Mouse (Mus musculus): ENCODE data around the gene Pon3. TPM values are rescaled to one million over a fixed set of nuclear protein-coding genes. Genes with fewer than 3 reads are reported as not detected.
"Not testable (repeated sequence)": the region's sequence is repeated elsewhere in the genome, so short reads cannot be mapped to it uniquely, and the experiment has no call there.

Gene Pon3
- polyA plus RNA-seq, 1 experiment from 2014 or later = 4.1 TPM

DNA sequence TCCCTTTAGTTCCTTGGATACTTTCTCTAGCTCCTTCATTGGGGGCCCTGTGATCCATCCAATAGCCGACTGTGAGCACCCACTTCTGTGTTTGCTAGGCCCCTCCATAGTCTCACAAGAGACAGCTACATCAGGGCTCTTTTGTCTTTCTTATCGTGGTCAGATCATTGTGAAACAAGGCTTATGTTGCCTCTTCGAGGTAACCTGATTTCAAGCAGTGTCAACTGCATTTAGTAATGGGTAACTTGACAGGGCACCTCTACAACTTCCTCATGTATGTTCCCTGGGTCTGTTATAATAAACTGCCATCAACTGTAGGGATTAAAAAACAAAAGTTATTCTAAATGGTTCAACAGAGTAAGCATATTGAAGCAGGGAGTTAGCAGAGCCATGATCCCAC is 21.5 kb downstream of the Pon3 start:
- H3K9me3 ChIP-seq (replicated peaks; ENCODE audit: control insufficient read depth, low read length) = no peaks in the 10 kb centered on the region
- H3K4me2 ChIP-seq (ENCODE audit: low read length) = no peak overlapping the region
- H3K9ac ChIP-seq (ENCODE audit: low read length) = no peak overlapping the region
- no peak overlapping the region for H3K4me3 ChIP-seq (ENCODE audit: low read depth, low read length)
- H3K4me1 ChIP-seq (ENCODE audit: control insufficient read depth, insufficient read depth, low read length) = no peaks in the 10 kb centered on the region
- DNase-seq (ENCODE audit: low spot score) (no peak), ATAC-seq (no peak)
- WGBS = 80% methylated on average over 3 of the region's 3 CpGs
- H3K27ac ChIP-seq (ENCODE audit: low read depth, low read length) = no peak overlapping the region
- no peaks in the 10 kb centered on the region for H3K27me3 ChIP-seq (replicated peaks; ENCODE audit: control insufficient read depth, insufficient read depth, low read length)
- no peaks in the 10 kb centered on the region for H3K36me3 ChIP-seq (ENCODE audit: control insufficient read depth, insufficient read depth, low read length)

DNA sequence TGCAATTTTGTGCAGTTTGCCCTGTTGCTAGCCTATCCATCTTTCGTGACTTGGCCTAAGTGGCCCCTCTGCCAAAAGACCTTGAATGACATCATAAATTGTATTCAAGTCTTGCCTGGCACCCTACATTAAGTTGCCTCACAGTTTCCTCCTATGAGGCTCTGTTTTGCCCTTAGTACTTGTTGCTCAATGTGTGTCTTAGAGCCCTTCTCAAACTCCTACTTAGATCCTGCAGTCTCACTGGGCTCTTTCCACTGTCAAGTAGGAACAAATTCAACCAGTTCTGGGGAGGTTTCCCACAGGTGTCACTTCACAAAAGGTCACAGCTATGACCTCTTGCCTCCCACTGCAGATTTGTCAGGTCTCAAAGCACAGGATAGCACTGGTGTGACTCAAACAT is 22.3 kb downstream of the Pon3 start:
- Histone ChIP-seq H3K9me3 (replicated peaks; ENCODE audit: control insufficient read depth, low read length) (no peaks in the 10 kb centered on the region), H3K4me3 (ENCODE audit: low read depth, low read length) (no peak overlapping the region), H3K27ac (ENCODE audit: low read depth, low read length) (no peak overlapping the region), H3K4me2 (ENCODE audit: low read length) (no peak overlapping the region), H3K36me3 (ENCODE audit: control insufficient read depth, insufficient read depth, low read length) (no peaks in the 10 kb centered on the region), H3K4me1 (ENCODE audit: control insufficient read depth, insufficient read depth, low read length) (no peaks in the 10 kb centered on the region), H3K9ac (ENCODE audit: low read length) (no peak overlapping the region), H3K27me3 (replicated peaks; ENCODE audit: control insufficient read depth, insufficient read depth, low read length) (no peaks in the 10 kb centered on the region)
- ATAC-seq (no peak), DNase-seq (ENCODE audit: low spot score) (no peak)
- WGBS = 91% methylated on average over 1 of the region's 1 CpGs

DNA sequence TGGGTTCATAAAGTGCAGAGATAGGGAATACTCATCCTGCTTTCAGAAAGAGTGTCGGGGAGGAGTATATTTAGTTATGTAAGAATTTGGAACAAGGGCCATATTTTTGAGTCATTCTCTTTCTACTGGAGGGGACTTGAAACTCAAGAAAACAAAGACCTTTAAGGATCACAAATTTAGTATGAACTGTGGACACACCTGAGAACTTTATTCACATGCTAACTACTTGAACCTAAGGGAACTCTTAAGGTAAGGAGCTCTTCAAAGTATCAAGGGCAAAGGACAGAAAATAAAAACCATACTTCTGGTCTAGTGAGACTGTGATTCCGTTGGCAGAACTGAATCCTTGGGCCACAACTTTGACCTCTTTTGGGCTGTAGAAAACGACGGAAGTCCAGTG is 24.1 kb downstream of the Pon3 start:
- Histone ChIP-seq H3K9ac (ENCODE audit: low read length) (no peak overlapping the region), H3K4me3 (ENCODE audit: low read depth, low read length) (no peak overlapping the region), H3K4me1 (ENCODE audit: control insufficient read depth, insufficient read depth, low read length) (no peaks in the 10 kb centered on the region), H3K27me3 (replicated peaks; ENCODE audit: control insufficient read depth, insufficient read depth, low read length) (no peaks in the 10 kb centered on the region), H3K27ac (ENCODE audit: low read depth, low read length) (no peak overlapping the region), H3K4me2 (ENCODE audit: low read length) (no peak overlapping the region), H3K9me3 (replicated peaks; ENCODE audit: control insufficient read depth, low read length) (no peaks in the 10 kb centered on the region), H3K36me3 (ENCODE audit: control insufficient read depth, insufficient read depth, low read length) (no peaks in the 10 kb centered on the region)
- no peak for DNase-seq (ENCODE audit: low spot score)
- no peak for ATAC-seq
- WGBS = 98% methylated on average over 4 of the region's 4 CpGs

DNA sequence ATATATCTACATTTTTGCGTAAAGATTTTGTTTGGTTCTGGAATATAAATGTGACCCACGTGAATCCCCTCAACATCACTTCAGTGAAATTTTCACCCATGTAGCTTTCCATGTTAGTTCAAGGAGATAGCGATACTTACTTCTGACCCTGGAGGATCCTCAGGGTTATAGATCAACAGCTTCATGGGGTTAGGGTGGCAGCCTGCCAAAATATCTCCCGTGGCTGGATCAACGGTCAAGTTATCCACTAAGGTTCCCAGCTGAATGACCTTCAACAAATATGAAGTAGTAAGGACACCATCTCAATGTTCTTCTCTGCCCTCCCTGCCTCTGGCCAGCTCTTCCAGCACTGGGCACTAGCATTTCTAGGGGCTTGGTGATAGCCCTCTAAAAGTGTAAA is 25.8 kb downstream of the Pon3 start:
- 91% methylated on average over 5 of the region's 5 CpGs for WGBS
- no peaks in the 10 kb centered on the region for H3K36me3 ChIP-seq (ENCODE audit: control insufficient read depth, insufficient read depth, low read length)

DNA sequence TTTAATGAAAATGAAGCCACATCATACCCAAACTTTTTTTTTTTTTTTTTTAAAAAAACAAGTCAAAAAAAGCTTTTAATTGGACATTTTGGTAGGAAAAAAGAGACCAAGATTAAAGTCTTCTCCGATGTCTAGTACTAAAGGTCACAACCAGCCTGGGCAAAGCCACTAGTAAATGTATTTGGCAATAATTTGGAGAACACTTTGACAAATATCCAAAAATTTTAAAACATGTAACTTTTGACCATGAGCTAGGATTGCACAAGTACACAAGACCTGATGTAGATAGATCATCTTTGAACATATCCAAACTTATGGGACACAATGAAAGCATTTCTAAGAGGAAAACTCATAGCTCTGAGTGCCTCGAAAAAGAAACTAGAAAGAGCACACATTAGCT is 32.5 kb downstream of the Pon3 start:
- not testable (repeated sequence) for H3K36me3 ChIP-seq (ENCODE audit: control insufficient read depth, insufficient read depth, low read length); ATAC-seq; H3K4me3 ChIP-seq (ENCODE audit: low read depth, low read length); H3K4me2 ChIP-seq (ENCODE audit: low read length); H3K4me1 ChIP-seq (ENCODE audit: control insufficient read depth, insufficient read depth, low read length); H3K9me3 ChIP-seq (replicated peaks; ENCODE audit: control insufficient read depth, low read length); H3K9ac ChIP-seq (ENCODE audit: low read length); DNase-seq (ENCODE audit: low spot score); H3K27me3 ChIP-seq (replicated peaks; ENCODE audit: control insufficient read depth, insufficient read depth, low read length); H3K27ac ChIP-seq (ENCODE audit: low read depth, low read length)
- 72% methylated on average over 2 of the region's 2 CpGs for WGBS

More for the DNA sequence above, 25.8 kb downstream of the Pon3 start:
- H3K9ac ChIP-seq (ENCODE audit: low read length) = no peak overlapping the region
- no peaks in the 10 kb centered on the region for H3K9me3 ChIP-seq (replicated peaks; ENCODE audit: control insufficient read depth, low read length)
- H3K27me3 ChIP-seq (replicated peaks; ENCODE audit: control insufficient read depth, insufficient read depth, low read length) = no peaks in the 10 kb centered on the region
- no peak overlapping the region for H3K4me2 ChIP-seq (ENCODE audit: low read length)
- H3K4me1 ChIP-seq (ENCODE audit: control insufficient read depth, insufficient read depth, low read length) = no peaks in the 10 kb centered on the region
- DNase-seq (ENCODE audit: low spot score) (no peak), ATAC-seq (no peak)
- H3K27ac ChIP-seq (ENCODE audit: low read depth, low read length) = no peak overlapping the region
- H3K4me3 ChIP-seq (ENCODE audit: low read depth, low read length) = no peak overlapping the region

- no peaks in the 10 kb centered on the region for H3K36me3 ChIP-seq (ENCODE audit: control insufficient read depth, insufficient read depth, low read length)
- H3K4me3 ChIP-seq (ENCODE audit: low read depth, low read length) = no peak overlapping the region
- H3K4me1 ChIP-seq (ENCODE audit: control insufficient read depth, insufficient read depth, low read length) = no peaks in the 10 kb centered on the region
- DNase-seq (ENCODE audit: low spot score) (no peak), ATAC-seq (no peak)
- H3K27ac ChIP-seq (ENCODE audit: low read depth, low read length) = no peak overlapping the region
- WGBS = 66% methylated on average over 3 of the region's 3 CpGs
- H3K9ac ChIP-seq (ENCODE audit: low read length) = no peak overlapping the region
- no peaks in the 10 kb centered on the region for H3K9me3 ChIP-seq (replicated peaks; ENCODE audit: control insufficient read depth, low read length)
- H3K27me3 ChIP-seq (replicated peaks; ENCODE audit: control insufficient read depth, insufficient read depth, low read length) = no peaks in the 10 kb centered on the region
- H3K4me2 ChIP-seq (ENCODE audit: low read length) = no peak overlapping the region
Measured at GRCm38 (mm10) chr6:5222080-5222479, 34.0 kb downstream of the Pon3 start.

GRCm38 (mm10) chr6:5218190-5218589 is 37.9 kb downstream of the Pon3 start:
- no peaks in the 10 kb centered on the region for H3K9me3 ChIP-seq (replicated peaks; ENCODE audit: control insufficient read depth, low read length)
- WGBS = 90% methylated on average over 4 of the region's 4 CpGs
- DNase-seq (ENCODE audit: low spot score) (no peak), ATAC-seq (no peak)
- H3K4me1 ChIP-seq (ENCODE audit: control insufficient read depth, insufficient read depth, low read length) = no peaks in the 10 kb centered on the region
- H3K27me3 ChIP-seq (replicated peaks; ENCODE audit: control insufficient read depth, insufficient read depth, low read length) = no peaks in the 10 kb centered on the region
- H3K36me3 ChIP-seq (ENCODE audit: control insufficient read depth, insufficient read depth, low read length) = no peaks in the 10 kb centered on the region
- H3K27ac ChIP-seq (ENCODE audit: low read depth, low read length) = no peak overlapping the region
- H3K4me3 ChIP-seq (ENCODE audit: low read depth, low read length) = no peak overlapping the region
- no peak overlapping the region for H3K4me2 ChIP-seq (ENCODE audit: low read length)
- H3K9ac ChIP-seq (ENCODE audit: low read length) = no peak overlapping the region

- Histone ChIP-seq H3K36me3 (ENCODE audit: control insufficient read depth, insufficient read depth, low read length) (no peaks in the 10 kb centered on the region), H3K4me1 (ENCODE audit: control insufficient read depth, insufficient read depth, low read length) (no peaks in the 10 kb centered on the region), H3K27me3 (replicated peaks; ENCODE audit: control insufficient read depth, insufficient read depth, low read length) (no peaks in the 10 kb centered on the region), H3K9ac (ENCODE audit: low read length) (no peak overlapping the region), H3K4me3 (ENCODE audit: low read depth, low read length) (no peak overlapping the region), H3K27ac (ENCODE audit: low read depth, low read length) (no peak overlapping the region), H3K9me3 (replicated peaks; ENCODE audit: control insufficient read depth, low read length) (no peaks in the 10 kb centered on the region), H3K4me2 (ENCODE audit: low read length) (no peak overlapping the region)
- ATAC-seq (no peak), DNase-seq (ENCODE audit: low spot score) (no peak)
- WGBS = 80% methylated on average over 2 of the region's 2 CpGs
Measured at GRCm38 (mm10) chr6:5207817-5208216, 48.3 kb downstream of the Pon3 start.

DNA sequence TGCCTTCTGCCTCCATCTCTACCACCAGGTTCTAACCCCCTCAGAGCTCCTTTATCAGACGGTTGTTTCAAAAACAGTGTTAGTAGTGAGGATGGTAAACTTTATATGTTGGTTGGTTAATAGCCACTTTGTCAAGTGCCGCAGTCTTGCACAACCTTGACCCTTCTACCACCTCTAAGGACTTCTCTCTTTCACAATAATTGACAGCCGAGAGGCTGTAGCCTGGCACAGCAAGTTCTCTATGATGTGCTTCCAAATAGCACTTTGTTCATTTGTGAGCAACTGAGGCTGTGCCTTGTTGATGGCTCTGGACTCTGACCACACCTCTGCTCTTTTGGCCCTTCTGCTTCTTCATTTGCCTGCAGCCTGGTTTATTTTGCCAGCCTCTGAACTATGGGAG is 56.2 kb downstream of the Pon3 start:
- no peaks in the 10 kb centered on the region for H3K9me3 ChIP-seq (replicated peaks; ENCODE audit: control insufficient read depth, low read length)
- H3K36me3 ChIP-seq (ENCODE audit: control insufficient read depth, insufficient read depth, low read length) = no peaks in the 10 kb centered on the region
- WGBS = 91% methylated on average over 3 of the region's 3 CpGs
- H3K4me2 ChIP-seq (ENCODE audit: low read length) = no peak overlapping the region
- H3K27me3 ChIP-seq (replicated peaks; ENCODE audit: control insufficient read depth, insufficient read depth, low read length) = no peaks in the 10 kb centered on the region
- DNase-seq (ENCODE audit: low spot score) (no peak), ATAC-seq (no peak)
- no peak overlapping the region for H3K9ac ChIP-seq (ENCODE audit: low read length)
- no peaks in the 10 kb centered on the region for H3K4me1 ChIP-seq (ENCODE audit: control insufficient read depth, insufficient read depth, low read length)
- H3K27ac ChIP-seq (ENCODE audit: low read depth, low read length) = no peak overlapping the region
- H3K4me3 ChIP-seq (ENCODE audit: low read depth, low read length) = no peak overlapping the region
